Mouse (Mus musculus) CH12.LX (cell line): ENCODE data around the gene Dgcr8.

Experiments used
- EP300 ChIP-seq: IDR thresholded peaks from 2 replicates; pipeline ENCODE4 v1.6.1; 2011; ENCODE audit warnings: low read length, improper control_type of control experiment
- MAFK ChIP-seq: IDR thresholded peaks from 2 replicates; pipeline ENCODE4 v1.6.1; 2011; ENCODE audit warnings: low read length, improper control_type of control experiment; ENCODE audit not compliant: insufficient replicate concordance
- TCF12 ChIP-seq: IDR thresholded peaks from 2 replicates; pipeline ENCODE4 v1.6.1; 2014; ENCODE audit warnings: low read depth, mild to moderate bottlenecking, inconsistent platforms, low read length, improper control_type of control experiment

DNA sequence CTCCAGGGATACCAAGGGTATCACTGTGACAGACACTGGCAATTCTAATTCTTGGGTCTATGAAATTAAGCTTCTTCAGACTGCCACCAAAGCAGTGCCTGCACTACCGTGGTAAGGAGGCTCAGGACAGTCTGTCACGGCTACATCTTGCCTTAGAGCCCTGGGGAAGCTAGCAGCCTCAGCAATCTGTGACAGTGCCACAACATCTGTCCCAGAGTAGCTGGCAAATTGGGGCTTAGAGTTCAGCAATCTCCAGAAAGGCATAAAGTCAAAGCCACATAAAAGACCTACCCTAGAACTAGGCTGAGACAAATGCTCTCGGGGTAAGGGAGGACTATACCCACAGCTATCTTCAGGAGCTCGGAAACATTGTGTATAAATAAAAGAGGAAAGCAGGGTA, 36.7 kb upstream of the Dgcr8 start:
- no peak for TF ChIP-seq MAFK
- no peak for TF ChIP-seq EP300
- no peak for TF ChIP-seq TCF12
